Mouse (Mus musculus): ENCODE results near the gene Qrsl1.

The Qrsl1 gene

DNA sequence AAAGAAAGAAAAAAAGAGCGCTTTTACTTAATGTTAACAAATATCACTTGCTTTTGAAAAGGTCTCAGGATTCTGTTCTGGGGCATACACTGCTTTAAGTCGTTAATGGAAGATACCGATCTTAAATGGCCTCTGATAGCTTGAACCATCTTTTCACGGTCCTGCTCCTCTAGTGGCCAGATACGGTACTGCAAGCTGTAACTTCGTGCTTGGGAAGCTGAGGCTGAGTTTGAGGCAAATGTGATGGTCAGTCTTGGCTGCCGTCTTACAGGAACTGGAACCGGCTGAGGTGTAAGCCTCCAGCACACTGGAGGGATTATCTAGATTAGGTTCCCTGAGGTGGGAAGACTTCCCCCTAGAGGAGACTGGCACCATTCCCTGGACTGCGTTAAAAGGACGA, 30.8 kb downstream of the Qrsl1 start:
- DNase-seq (ENCODE audit: low read depth, low spot score): peak; percentile 36

DNA sequence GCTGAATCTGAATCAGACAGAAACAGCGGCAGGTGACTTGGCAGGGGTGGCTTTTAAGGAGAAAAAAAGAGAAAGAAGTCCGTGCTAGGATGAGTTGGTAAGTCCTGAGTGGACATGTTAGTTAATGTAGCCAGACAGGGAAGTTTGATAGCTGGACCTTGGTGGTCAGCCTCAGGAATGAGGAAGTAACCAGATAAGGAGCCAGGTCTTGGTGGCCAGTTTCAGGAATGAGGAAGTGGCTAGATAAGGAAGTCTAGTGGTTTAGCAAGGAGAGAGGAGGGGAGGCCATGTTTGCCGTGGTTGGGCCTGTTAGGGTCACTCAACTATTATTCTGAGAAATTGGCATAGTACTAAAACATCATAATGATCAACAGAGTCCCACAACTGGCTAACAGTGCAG, 45.2 kb downstream of the Qrsl1 start:
- DNase-seq (ENCODE audit: low read depth, low spot score): no peak

DNA sequence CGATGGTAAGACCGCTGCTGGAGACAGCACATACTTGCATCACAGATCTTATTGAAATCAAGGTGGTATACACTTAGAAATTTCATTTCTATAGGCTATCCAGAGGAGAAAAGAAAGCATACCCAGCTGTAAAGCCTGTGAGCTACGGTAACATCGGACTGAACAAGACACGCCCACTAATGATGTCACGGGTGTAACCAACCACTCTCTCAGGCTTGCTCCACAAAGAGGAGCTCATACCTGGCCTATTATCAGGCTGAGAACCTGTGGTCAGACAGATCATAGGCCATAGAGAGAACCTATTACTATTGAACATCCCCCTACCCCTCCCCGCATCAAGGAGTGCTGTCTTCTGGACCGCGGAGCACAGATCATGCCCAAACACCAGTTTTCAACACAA, 45.6 kb downstream of the Qrsl1 start:
- DNase-seq (ENCODE audit: low read depth, low spot score): no peak

DNA sequence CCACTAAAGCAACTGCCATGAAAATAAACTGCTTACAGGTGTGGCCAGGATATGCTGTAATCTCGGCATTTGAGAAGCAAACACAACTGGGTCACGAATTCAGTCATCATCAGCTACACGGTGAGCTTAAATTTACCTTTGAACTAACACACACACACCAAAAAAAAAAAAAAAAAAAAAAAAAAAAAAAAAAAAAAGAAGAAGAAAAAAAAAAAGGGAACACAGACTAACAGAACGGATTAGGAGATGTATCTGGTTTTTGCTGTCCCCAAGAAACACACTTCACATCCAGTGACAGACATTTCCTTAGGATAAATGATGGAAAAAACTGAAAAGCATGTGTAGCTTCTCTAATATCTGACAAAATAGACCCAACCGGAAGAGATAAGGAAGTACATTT, 49.6 kb downstream of the Qrsl1 start:
- DNase-seq (ENCODE audit: low read depth, low spot score): no peak

DNA sequence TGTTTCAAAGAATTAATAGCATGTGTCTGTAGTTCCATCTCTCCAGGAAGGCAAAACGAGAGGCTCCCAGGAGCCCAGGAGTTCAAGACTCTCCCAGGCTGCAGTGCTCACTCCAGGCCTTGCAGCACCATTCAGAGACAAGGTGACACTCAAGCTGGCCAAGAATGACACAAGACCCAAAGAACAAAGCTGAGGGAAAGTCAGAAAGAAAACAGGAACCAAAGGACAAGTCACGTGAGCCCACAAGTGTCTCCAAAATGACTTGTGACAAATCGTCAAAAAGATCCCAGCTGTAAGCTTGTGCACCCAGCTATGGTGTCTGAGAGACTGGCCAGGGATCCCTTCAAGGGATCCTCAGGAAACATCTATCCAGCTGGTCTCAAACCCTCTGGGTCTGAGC, 52.1 kb downstream of the Qrsl1 start:
- DNase-seq (ENCODE audit: low read depth, low spot score): no peak

DNA sequence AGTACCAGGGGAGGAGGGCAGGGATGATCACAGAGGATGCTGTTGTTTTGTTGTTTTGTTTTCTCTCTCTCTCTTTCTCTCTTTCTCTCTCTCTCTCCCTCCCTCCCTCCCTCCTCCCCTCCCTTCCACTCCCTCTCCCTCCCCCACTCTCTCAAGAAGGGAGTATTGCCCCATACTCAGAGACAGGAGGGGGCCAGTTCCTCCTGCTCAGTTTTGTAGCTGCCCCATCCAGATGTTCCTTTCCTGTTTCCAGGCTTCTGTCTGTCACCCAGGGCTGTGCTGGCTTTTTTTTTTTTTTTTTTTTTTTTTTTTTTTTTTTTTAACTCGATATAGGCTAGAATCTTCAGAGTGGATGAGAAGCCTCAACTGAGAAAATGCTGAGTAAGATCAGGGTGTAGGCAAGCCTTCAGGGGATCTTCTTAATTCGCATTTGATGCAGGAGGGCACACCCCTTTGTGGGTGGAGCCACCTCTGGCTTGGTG, 55.4 kb downstream of the Qrsl1 start:
- no peak for DNase-seq (ENCODE audit: low read depth, low spot score)

DNA sequence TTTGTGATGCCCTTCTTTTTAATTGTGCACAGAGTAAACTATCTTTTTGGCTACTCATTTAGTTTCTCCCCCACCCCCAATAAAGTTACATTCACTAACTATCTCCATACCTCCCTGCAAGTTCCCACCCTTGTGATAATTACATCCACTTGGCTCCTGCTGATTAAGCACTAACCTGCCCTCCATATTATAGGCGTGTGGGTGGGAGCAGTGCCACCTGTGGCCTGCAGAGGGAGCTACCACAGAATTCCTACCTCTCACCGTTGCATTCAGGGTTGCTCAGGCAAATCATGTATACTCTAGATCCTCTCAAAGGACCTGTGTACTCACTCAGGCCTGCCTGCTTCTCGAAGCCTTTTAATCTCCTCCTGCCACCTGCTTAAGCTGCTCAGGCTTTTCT, 56.1 kb downstream of the Qrsl1 start:
- DNase-seq (ENCODE audit: low read depth, low spot score): no peak

DNA sequence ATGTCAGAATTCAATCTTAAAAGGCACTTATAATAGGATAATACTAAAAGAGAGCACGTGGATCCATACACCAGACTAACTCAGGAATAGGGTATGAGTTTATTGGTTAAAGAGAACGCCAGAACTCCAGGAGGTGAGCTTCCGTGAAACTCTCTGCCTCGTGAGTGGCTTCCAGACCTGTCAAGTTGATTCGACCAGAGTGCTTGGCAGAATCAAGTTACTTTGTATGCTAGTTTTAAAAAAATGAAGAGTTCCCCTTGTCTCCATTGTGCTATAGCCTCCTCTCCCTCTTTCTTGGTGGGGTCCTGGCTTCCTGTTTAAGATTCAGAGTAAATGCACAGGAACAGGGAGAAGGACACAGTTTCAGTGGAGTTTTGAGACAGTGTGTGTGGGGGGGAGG, 60.1 kb downstream of the Qrsl1 start:
- no peak for DNase-seq (ENCODE audit: low read depth, low spot score)

DNA sequence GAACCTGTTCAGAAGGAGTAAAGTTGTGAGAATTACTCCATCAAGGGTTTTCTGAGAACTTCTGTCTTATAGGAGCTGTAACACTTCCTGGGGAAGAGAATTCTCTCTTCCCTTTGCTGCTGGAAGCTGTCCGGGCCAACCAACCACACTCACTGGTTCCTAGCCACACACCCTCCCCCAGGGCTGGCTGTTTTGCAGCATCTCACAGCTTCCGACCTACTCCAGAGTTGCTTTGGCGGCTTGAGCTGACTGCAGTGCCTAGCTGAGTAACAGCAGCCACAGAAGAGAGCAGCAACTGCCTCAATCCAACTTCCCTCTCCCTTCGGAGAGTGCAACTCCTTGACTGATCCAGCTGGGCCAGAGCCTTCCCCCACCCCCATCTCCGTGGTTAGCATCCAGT, 68.7 kb downstream of the Qrsl1 start:
- no peak for DNase-seq (ENCODE audit: low read depth, low spot score)

DNA sequence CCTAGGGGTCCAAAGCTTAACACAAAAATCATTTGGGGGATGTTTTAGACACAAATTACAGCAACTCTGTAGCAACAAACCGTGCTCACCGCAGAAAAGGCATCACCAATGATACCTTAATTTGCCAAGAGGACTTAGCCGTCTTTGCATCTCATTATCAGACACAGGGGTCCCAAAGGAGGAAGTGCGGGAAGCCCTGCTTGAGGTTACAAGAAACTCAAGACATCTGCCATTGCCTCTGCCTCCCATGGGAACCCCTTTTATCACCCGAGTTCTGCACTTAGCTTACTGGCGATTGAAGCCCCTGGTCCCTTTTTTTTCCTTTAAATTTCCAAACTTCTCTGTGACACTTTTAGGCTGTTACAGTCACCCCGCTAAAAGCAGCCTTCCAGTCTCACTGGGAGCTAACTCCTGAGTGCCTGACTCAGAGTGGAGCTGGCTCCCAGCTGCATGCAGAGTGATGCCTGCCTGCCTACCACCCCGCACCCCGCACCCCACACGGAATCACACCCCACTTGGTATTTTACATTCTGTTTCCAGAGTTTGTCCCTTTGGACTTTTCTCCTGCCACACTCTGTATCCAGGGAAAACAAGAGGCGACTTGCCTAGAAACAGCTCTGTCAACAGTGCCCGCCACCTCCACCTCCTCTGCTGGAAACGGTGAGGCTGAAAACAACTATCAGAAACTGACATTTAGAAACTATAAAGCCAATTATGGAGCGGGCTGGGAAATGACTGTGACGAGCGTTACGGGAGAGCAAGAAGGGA, 71.1 kb downstream of the Qrsl1 start:
- no peak for DNase-seq (ENCODE audit: low read depth, low spot score)

DNA sequence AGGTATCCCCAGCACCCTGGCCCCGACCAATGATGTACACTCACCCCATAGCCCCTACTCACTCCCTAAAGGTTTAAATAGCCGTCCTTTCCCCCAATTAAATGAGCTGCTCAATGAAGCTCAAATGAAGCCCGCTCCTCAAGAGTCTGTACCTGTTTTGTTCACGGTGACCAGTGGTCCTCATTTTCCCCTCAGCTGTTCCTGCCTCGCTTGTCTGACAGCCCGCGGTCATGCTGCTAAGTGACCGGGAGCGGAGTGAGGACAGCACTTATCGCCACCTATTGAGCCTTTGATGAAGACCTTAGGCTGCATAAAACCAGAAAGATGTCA, 72.9 kb downstream of the Qrsl1 start:
- no peak for DNase-seq (ENCODE audit: low read depth, low spot score)

DNA sequence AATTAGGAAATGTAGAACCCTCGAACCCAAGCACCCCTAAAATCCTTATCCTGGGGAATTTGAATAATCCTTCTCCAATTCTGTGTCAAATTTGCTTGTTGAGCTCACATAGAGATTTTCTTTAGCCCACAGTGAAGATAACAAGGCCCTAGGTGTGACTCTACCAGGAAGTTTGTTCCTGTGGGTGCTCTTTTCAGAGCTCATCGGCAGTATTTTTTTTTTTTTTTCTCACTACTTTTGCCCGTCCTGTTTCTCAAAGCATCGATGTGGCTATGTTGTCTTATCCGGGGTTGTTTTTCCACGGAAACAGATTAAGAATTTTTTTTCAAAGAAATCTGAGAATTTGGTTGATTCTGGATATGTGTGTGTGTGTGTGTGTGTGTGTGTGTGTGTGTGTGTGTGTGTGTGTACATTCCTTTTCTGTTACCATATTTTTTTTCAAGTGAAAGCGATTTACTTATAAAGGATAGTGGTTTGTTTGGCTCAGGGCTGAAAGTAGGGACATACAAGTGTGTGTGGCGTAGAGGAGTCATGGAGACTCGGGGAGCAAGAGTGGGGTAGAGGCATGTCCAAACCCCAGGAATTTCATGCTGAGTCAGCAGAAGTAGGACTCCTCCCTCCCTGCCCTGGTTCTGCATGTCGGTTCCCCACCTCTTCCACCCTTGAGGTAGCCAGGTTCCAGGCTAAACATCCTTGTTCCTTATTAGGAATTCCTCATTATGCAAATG, 73.4 kb downstream of the Qrsl1 start:
- DNase-seq (ENCODE audit: low read depth, low spot score): no peak

DNA sequence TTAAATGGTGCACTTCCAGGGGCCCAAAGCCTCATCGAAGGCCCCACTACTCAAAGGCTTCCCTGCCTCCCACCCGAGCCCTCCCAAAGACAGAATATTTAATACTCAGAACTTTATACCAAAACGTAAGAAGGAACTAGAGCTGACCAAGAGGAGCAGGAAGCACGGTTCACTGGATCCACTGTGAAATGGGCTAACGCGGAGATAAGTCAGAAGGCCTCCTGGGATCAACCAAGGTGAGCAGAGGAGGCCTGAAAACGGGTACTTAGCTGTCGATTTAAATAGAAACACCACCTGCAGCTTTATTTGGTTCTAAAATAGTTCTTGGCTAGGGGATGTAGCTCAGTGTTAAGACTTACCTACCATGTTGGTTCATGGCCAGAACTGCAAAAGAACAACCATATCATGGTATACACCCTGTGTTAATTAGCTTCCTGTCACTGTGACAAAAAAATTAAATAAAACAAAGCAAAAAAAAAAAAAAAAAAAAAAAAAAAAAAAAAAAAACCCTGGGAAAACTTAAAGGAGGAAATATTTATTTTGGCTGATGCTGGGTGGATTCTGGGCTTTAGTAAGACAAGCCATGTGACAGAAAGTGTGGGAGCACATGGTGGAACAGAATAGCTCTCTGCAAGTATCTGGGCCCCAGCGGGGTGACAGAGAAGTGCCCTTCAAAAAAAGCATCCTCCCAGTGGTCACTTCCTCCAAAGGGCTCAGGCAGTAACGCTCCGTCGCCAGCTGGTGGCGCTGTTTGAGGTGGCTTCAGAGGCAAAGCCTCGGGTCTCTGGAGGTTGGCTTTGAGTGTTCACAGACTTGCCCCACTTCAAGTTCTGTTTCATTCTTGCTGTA, 74.5 kb downstream of the Qrsl1 start:
- DNase-seq (ENCODE audit: low read depth, low spot score): no peak

DNA sequence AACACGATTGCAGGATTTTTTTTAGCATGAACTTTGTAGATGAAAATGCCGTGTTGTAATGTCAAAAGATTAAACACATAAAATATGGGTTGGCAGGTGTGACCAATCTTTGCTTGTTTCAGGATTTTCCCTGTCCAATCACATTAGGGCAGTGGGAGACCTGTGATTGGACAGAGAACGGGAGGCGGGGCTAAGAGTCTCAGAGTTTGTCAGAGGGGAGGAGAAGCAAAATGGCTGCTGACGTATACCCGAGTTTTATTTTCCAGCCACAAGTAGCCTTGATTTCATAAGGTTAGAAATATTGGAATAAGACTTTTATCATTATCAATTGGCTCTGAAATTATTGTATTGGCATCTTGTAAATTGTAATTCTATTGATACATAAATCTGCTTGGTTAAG, 75.8 kb downstream of the Qrsl1 start:
- DNase-seq (ENCODE audit: low read depth, low spot score): no peak

DNA sequence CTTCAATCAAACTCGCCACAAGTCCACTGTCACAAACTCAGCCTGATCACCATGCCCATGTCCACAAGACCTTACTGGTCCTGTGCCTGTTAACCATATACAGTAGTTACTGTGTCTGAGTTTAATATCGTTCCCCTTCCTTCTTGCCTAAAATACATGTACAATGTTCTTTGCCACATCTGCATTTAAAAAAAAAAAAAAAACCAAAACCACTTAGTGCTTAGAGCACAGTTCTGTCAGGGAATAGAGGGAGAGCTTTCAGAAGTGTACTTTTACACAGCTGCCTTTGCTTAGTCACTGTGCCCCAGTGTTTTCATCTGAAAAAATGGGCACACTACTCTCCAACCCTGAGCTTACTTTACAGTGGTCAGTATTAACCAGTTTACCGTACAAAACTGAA, 76.8 kb downstream of the Qrsl1 start:
- no peak for DNase-seq (ENCODE audit: low read depth, low spot score)

All from CD4-positive helper T cell, adult 2 months (primary cell).